Mouse (Mus musculus): ENCODE results near the gene Apol6.

GRCm38 (mm10) chr15:77104349-77105158 is 60.0 kb downstream of the Apol6 start:
- TF ChIP-seq CTCF (IDR thresholded peaks at IDR 0.05; ENCODE audit: borderline replicate concordance, extremely low read depth, insufficient read depth, insufficient read length) (no peak), POLR2A (IDR thresholded peaks at IDR 0.05; ENCODE audit: borderline replicate concordance, extremely low read depth, insufficient read depth, insufficient read length, poor library complexity, severe bottlenecking) (no peak)
